Comparison of ENCODE assay signal across 13 mouse cellular contexts in genomic region chr8:121792159-121792558, GRCm38 (mm10). TPM values are rescaled to one million over a fixed set of nuclear protein-coding genes. Genes with fewer than 3 reads are reported as not detected.
DNase-seq lines count a peak whose midpoint lies in the region; ATAC-seq and TF ChIP-seq lines count a peak whose summit lies in the region.
"Had no signal": no experiment of that assay in that cellular context is flagged by ENCODE, and none has a peak within 500 bp of the region (broad histone marks: within the 10 kb centered on the region; RNA-seq: fewer than 3 reads in every experiment).

No protein-coding gene starts in this region.

- ATAC-seq in heart, embryonic 13.5 days (ENCODE audit: extremely low read depth, insufficient number of reproducible peaks, low FRiP score, low TSS enrichment) = no peak
- no peak for ATAC-seq in heart, embryonic 12.5 days (ENCODE audit: insufficient number of reproducible peaks, low FRiP score)

- H3K27ac ChIP-seq in heart, embryonic 13.5 days (replicated peaks) = peak overlapping the region; percentile 40; the same call in 1 of the 2 replicates
- H3K27ac ChIP-seq in heart, embryonic 12.5 days (ENCODE audit: poor library complexity, severe bottlenecking) = no peak overlapping the region; the same call in 1 of the 2 replicates
- H3K27ac ChIP-seq in bone marrow, adult 2 months (ENCODE audit: control insufficient read depth, insufficient read depth, low read depth, low read length, poor library complexity) = peak overlapping the region; percentile 90
- H3K27ac ChIP-seq: forebrain, embryonic 10.5 days; stomach, embryonic 15.5 days had no signal

- peak; percentile 12 for DNase-seq in induced T-regulatory cell, adult 2 months (ENCODE audit: low read depth)
- DNase-seq in lung, postnatal 14 days = peak; percentile 31
- no peak for DNase-seq in gastrocnemius, adult 8-10 months (ENCODE audit: low spot score in 2 of 2)
- DNase-seq in adrenal gland, adult (ENCODE audit: inconsistent age in 2 of 2, low spot score in 1 of 2) = no peak
- no peak for DNase-seq in urinary bladder, postnatal 36 days (ENCODE audit: low spot score in 2 of 2)
- DNase-seq: kidney, adult 8-10 months; right cerebral cortex, adult 18-20 months had no signal

- H3K9ac ChIP-seq in heart, embryonic 13.5 days = peak overlapping the region; percentile 56
- no peak overlapping the region for H3K9ac ChIP-seq in heart, embryonic 12.5 days
- H3K9ac ChIP-seq: stomach, embryonic 15.5 days had no signal

- no peaks in the 10 kb centered on the region for H3K9me3 ChIP-seq in heart, embryonic 13.5 days
- H3K9me3 ChIP-seq in heart, embryonic 12.5 days (replicated peaks) = no peaks in the 10 kb centered on the region
- H3K9me3 ChIP-seq: forebrain, embryonic 10.5 days; stomach, embryonic 15.5 days had no signal

- peaks cover 21% of the 10 kb centered on the region for H3K36me3 ChIP-seq in heart, embryonic 13.5 days
- peaks cover 27% of the 10 kb centered on the region for H3K36me3 ChIP-seq in heart, embryonic 12.5 days

- TF ChIP-seq CTCF in bone marrow, adult 2 months (IDR thresholded peaks at IDR 0.05; ENCODE audit: control insufficient read depth, insufficient read depth, low read length) = no peak

- no peak overlapping the region for H3K4me3 ChIP-seq in heart, embryonic 13.5 days
- no peak overlapping the region for H3K4me3 ChIP-seq in heart, embryonic 12.5 days
- H3K4me3 ChIP-seq in bone marrow, adult 2 months (replicated peaks; ENCODE audit: control insufficient read depth, low read depth, low read length) = peak overlapping the region; percentile 80
- H3K4me3 ChIP-seq: forebrain, embryonic 10.5 days; myocyte; stomach, embryonic 15.5 days had no signal

- no peak overlapping the region for H3K4me2 ChIP-seq in heart, embryonic 13.5 days
- H3K4me2 ChIP-seq in heart, embryonic 12.5 days = no peak overlapping the region
- H3K4me2 ChIP-seq: stomach, embryonic 15.5 days had no signal

- WGBS in heart, embryonic 13.5 days = 66% methylated on average over 7 of the region's 7 CpGs
- WGBS in heart, embryonic 12.5 days = 61% methylated on average over 7 of the region's 7 CpGs
- 2% methylated on average over 7 of the region's 7 CpGs for WGBS in bone marrow, adult 2 months

- TF ChIP-seq POLR2A in bone marrow, adult 2 months (IDR thresholded peaks at IDR 0.05; ENCODE audit: borderline replicate concordance, control insufficient read depth, low read depth, low read length) = peak; percentile 59; the same call in 1 of the 2 replicates

- H3K27me3 ChIP-seq in heart, embryonic 13.5 days (replicated peaks) = no peaks in the 10 kb centered on the region
- H3K27me3 ChIP-seq in heart, embryonic 12.5 days (replicated peaks) = no peaks in the 10 kb centered on the region
- H3K27me3 ChIP-seq: stomach, embryonic 15.5 days had no signal

- peaks cover 25% of the 10 kb centered on the region for H3K4me1 ChIP-seq in heart, embryonic 13.5 days
- H3K4me1 ChIP-seq in heart, embryonic 12.5 days (replicated peaks) = peaks cover 27% of the 10 kb centered on the region
- peaks cover 21% of the 10 kb centered on the region; the same call in 1 of the 2 replicates for H3K4me1 ChIP-seq in bone marrow, adult 2 months (ENCODE audit: control insufficient read depth, insufficient read depth, low read length)
- H3K4me1 ChIP-seq: stomach, embryonic 15.5 days had no signal

RNA-seq across cellular contexts. Expression of gene Klhdc4, which starts 37.2 kb away (rescaled TPM):
- polyA plus RNA-seq in heart, embryonic 13.5 days (2015; fragmentation: Nextera tagmentation; extraction: Ambion mirVana) = 25.7 and 26.8 TPM in 2 replicates
- 27.7 and 28.2 TPM in 2 replicates for polyA plus RNA-seq in heart, embryonic 12.5 days (2016; fragmentation: Nextera tagmentation; extraction: Ambion mirVana)
- polyA plus RNA-seq in bone marrow, adult 2 months (2011; ENCODE audit: insufficient read depth, insufficient read length, low replicate concordance, missing spikeins) = 49.4 and 56.2 TPM in 2 replicates
- 10 to 100 TPM in 3 of 4 experiments, 1 to 10 TPM in 1; 9.9 to 12.4 (median 11.0) TPM for total RNA-seq in gastrocnemius, adult 8-10 months (2022)

Comparison
In these comparisons a context has a peak if more than half of its experiments do, and no peak if none do; other contexts are left out.
1. DNase-seq: peak in induced T-regulatory cell, adult 2 months (single experiment) and lung, postnatal 14 days (single experiment); none in gastrocnemius, adult 8-10 months (0 of 2), adrenal gland, adult (0 of 2) and urinary bladder, postnatal 36 days (0 of 2).